Comparison of ENCODE assay signal across 18 mouse cellular contexts in genomic region chr8:12955362-12955879, GRCm38 (mm10).
A peak's percentile ranks its signal among the peaks of the same experiment; 100 is the strongest.
DNase-seq lines count a peak whose midpoint lies in the region; ATAC-seq and TF ChIP-seq lines count a peak whose summit lies in the region.
"Had no signal": no experiment of that assay in that cellular context is flagged by ENCODE, and none has a peak within 500 bp of the region (broad histone marks: within the 10 kb centered on the region; RNA-seq: fewer than 3 reads in every experiment).

No protein-coding gene starts in this region.

- TF ChIP-seq POLR2A in cerebellum, adult 2 months (IDR thresholded peaks at IDR 0.05; ENCODE audit: borderline replicate concordance, insufficient read depth, low read length) = no peak

- no peaks in the 10 kb centered on the region for H3K9me3 ChIP-seq in kidney, embryonic 16.5 days (ENCODE audit: low read length)
- H3K9me3 ChIP-seq in megakaryocyte, embryonic 14.5 days = no peaks in the 10 kb centered on the region
- H3K9me3 ChIP-seq: forebrain, embryonic 15.5 days; heart, embryonic 10.5 days; hindbrain, embryonic 15.5 days had no signal

- ATAC-seq in kidney, embryonic 16.5 days (ENCODE audit: low FRiP score, low TSS enrichment) = peak; percentile 19
- ATAC-seq in common myeloid progenitor, adult 5-6 weeks (replicated peaks; ENCODE audit: low read depth, poor library complexity, severe bottlenecking) = peak; percentile 50
- ATAC-seq: forebrain, embryonic 15.5 days; intestine, embryonic 16.5 days had no signal

- H3K4me1 ChIP-seq in kidney, embryonic 16.5 days (ENCODE audit: insufficient read depth, low read length) = peaks cover 4% of the 10 kb centered on the region; the same call in 1 of the 2 replicates
- peaks cover 46% of the 10 kb centered on the region for H3K4me1 ChIP-seq in megakaryocyte, embryonic 14.5 days
- peaks cover 68% of the 10 kb centered on the region for H3K4me1 ChIP-seq in cerebellum, adult 2 months (ENCODE audit: control insufficient read depth, insufficient read depth, low read length)

- DNase-seq in gastrocnemius, postnatal 14 days = peak; percentile 27
- DNase-seq in gastrocnemius, adult 2 months = no peak
- no peak for DNase-seq in kidney, adult 9 months
- no peak for DNase-seq in cerebellum, adult 2 months
- no peak for DNase-seq in heart, adult 11 months
- DNase-seq: adrenal gland, postnatal 14 days; cerebellum, adult 9-10 months; cerebellum, postnatal 25 days; gastrocnemius, postnatal 25 days; heart, adult 18-20 months; heart, postnatal 10 days had no signal

- no peak overlapping the region for H3K4me2 ChIP-seq in kidney, embryonic 16.5 days (replicated peaks; ENCODE audit: low read depth, low read length)
- H3K4me2 ChIP-seq: forebrain, embryonic 15.5 days; hindbrain, embryonic 15.5 days had no signal

- WGBS in kidney, embryonic 16.5 days = 54% methylated on average over 8 of the region's 8 CpGs
- WGBS in cerebellum, adult 2 months = 71% methylated on average over 8 of the region's 8 CpGs

- no peaks in the 10 kb centered on the region for H3K27me3 ChIP-seq in kidney, embryonic 16.5 days (ENCODE audit: insufficient read depth, low read length)
- peaks cover 39% of the 10 kb centered on the region for H3K27me3 ChIP-seq in megakaryocyte, embryonic 14.5 days (replicated peaks)
- no peaks in the 10 kb centered on the region for H3K27me3 ChIP-seq in cerebellum, adult 2 months (ENCODE audit: control insufficient read depth, insufficient read depth, low read length)
- H3K27me3 ChIP-seq: forebrain, embryonic 15.5 days; hindbrain, embryonic 15.5 days had no signal

- no peak overlapping the region for H3K9ac ChIP-seq in kidney, embryonic 16.5 days (replicated peaks; ENCODE audit: low read length)
- H3K9ac ChIP-seq: forebrain, embryonic 15.5 days; hindbrain, embryonic 15.5 days had no signal

- no peak overlapping the region for H3K4me3 ChIP-seq in gastrocnemius, adult 2 months
- no peak overlapping the region for H3K4me3 ChIP-seq in kidney, embryonic 16.5 days (ENCODE audit: low read length)
- peak overlapping the region; percentile 53 for H3K4me3 ChIP-seq in megakaryocyte, embryonic 14.5 days (replicated peaks)
- H3K4me3 ChIP-seq in cerebellum, adult 2 months (replicated peaks; ENCODE audit: insufficient read depth, low read depth, low read length) = no peak overlapping the region
- H3K4me3 ChIP-seq: forebrain, embryonic 15.5 days; heart, embryonic 10.5 days; hindbrain, embryonic 15.5 days had no signal

- TF ChIP-seq CTCF in gastrocnemius, adult 2 months (IDR thresholded peaks at IDR 0.05) = no peak
- no peak for TF ChIP-seq CTCF in cerebellum, adult 2 months (IDR thresholded peaks at IDR 0.05; ENCODE audit: borderline replicate concordance, insufficient read depth, low read depth, low read length)

- H3K27ac ChIP-seq in gastrocnemius, adult 2 months = no peak overlapping the region
- H3K27ac ChIP-seq in kidney, embryonic 16.5 days (ENCODE audit: low read length) = no peak overlapping the region
- H3K27ac ChIP-seq in cerebellum, adult 2 months (ENCODE audit: insufficient read depth, low read length) = no peak overlapping the region
- H3K27ac ChIP-seq: forebrain, embryonic 15.5 days; heart, embryonic 10.5 days; hindbrain, embryonic 15.5 days had no signal

- no peaks in the 10 kb centered on the region for H3K36me3 ChIP-seq in kidney, embryonic 16.5 days (ENCODE audit: insufficient read depth, low read length)
- peaks cover 52% of the 10 kb centered on the region for H3K36me3 ChIP-seq in megakaryocyte, embryonic 14.5 days (replicated peaks; ENCODE audit: low read length)
- H3K36me3 ChIP-seq: heart, embryonic 10.5 days had no signal

- intact Hi-C loops in gastrocnemius, postnatal 14 days (cut with DNase I; ENCODE audit: low total_unique reads) = no loop called here
- intact Hi-C loops in gastrocnemius, adult 2 months (cut with DNase I) = no loop called here
